Mouse (Mus musculus) CH12.LX (cell line): Measurements from ENCODE around the gene Dolk. TPM values are rescaled to one million over a fixed set of nuclear protein-coding genes. Genes with fewer than 3 reads are reported as not detected.

Experiments
- DNase-seq: peaks from one replicate; pipeline ENCODE4 v3.0.0-alpha.2; 2013; ENCODE audit errors: extremely low read depth
- H3K27ac ChIP-seq: 2 replicates; pipeline ENCODE4 v1.5.1; 2012; ENCODE audit warnings: low read depth, mild to moderate bottlenecking, control low read depth, moderate library complexity; ENCODE audit not compliant: insufficient read depth
- H3K27me3 ChIP-seq: replicated peaks from 2 replicates; pipeline ENCODE3; 2012; ENCODE audit warnings: inconsistent platforms
- H3K36me3 ChIP-seq, 2 experiments: replicated peaks in 1 of 2; 2 replicates each; pipeline versions ENCODE3 to v1.6.1; 2012; ENCODE audit warnings: inconsistent platforms in 1 of 2, low read length in 1 of 2, mild to moderate bottlenecking in 1 of 2, mixed read lengths in 1 of 2, moderate library complexity in 1 of 2; ENCODE audit not compliant: control insufficient read depth in 1 of 2, insufficient read depth in 1 of 2
- H3K4me1 ChIP-seq, 2 experiments: 2 replicates each; pipeline ENCODE4 v1.6.1; 2012; ENCODE audit warnings: inconsistent platforms in 1 of 2, moderate library complexity in 1 of 2; ENCODE audit not compliant: insufficient read depth in 2 of 2, control insufficient read depth in 1 of 2
- H3K4me2 ChIP-seq: 2 replicates; pipeline ENCODE4 v1.6.1; 2012; ENCODE audit warnings: low read depth, mild to moderate bottlenecking, control low read depth; ENCODE audit not compliant: poor library complexity, insufficient read depth, severe bottlenecking
- H3K4me3 ChIP-seq, 3 experiments: fragments of 150-350 bp in 1 of 3; sonication (generic) in 1 of 3; replicated peaks in 1 of 3; 2 replicates each; pipeline versions ENCODE3 to v1.5.1; 2011 to 2012; ENCODE audit warnings: low read depth in 2 of 3, low read length in 2 of 3, mild to moderate bottlenecking in 2 of 3, moderate library complexity in 2 of 3, control low read depth in 1 of 3, improper control_type of control experiment in 1 of 3, inconsistent platforms in 1 of 3, mixed read lengths in 1 of 3; ENCODE audit not compliant: poor library complexity in 1 of 3
- H3K79me2 ChIP-seq: replicated peaks from 2 replicates; pipeline ENCODE4 v1.6.1; 2012; ENCODE audit warnings: mild to moderate bottlenecking, moderate library complexity; ENCODE audit not compliant: control insufficient read depth, poor library complexity, insufficient read depth, severe bottlenecking; ENCODE audit errors: extremely low read depth
- H3K9ac ChIP-seq: 2 replicates; pipeline ENCODE4 v1.6.1; 2012; ENCODE audit warnings: low read depth, mild to moderate bottlenecking, control low read depth, moderate library complexity; ENCODE audit not compliant: insufficient read depth
- H3K9me3 ChIP-seq: replicated peaks from 2 replicates; pipeline ENCODE3; 2012; ENCODE audit warnings: low read length, inconsistent platforms, mixed read lengths
- BHLHE40 ChIP-seq: IDR thresholded peaks from 2 replicates; pipeline ENCODE4 v1.6.1; 2011; ENCODE audit warnings: mild to moderate bottlenecking, low read depth, low read length, improper control_type of control experiment
- CHD1 ChIP-seq: IDR thresholded peaks from 2 replicates; pipeline ENCODE4 v1.6.1; 2012; ENCODE audit warnings: low read depth, low read length, improper control_type of control experiment, inconsistent platforms
- CHD2 ChIP-seq: IDR thresholded peaks from 2 replicates; pipeline ENCODE4 v1.6.1; 2011; ENCODE audit warnings: low read length, improper control_type of control experiment
- CTCF ChIP-seq, 2 experiments: IDR thresholded peaks in 1 of 2; conservative IDR thresholded peaks in 1 of 2; 2 replicates each; pipeline ENCODE4 v1.5.1; 2011 to 2012; ENCODE audit warnings: low read depth in 2 of 2, low read length in 2 of 2, improper control_type of control experiment in 1 of 2, inconsistent platforms in 1 of 2, mild to moderate bottlenecking in 1 of 2, moderate library complexity in 1 of 2
- EP300 ChIP-seq: IDR thresholded peaks from 2 replicates; pipeline ENCODE4 v1.6.1; 2011; ENCODE audit warnings: low read length, improper control_type of control experiment
- HCFC1 ChIP-seq: IDR thresholded peaks from 2 replicates; pipeline ENCODE4 v1.6.1; 2012; ENCODE audit warnings: low read depth, mild to moderate bottlenecking, inconsistent platforms, low read length, improper control_type of control experiment
- JUN ChIP-seq: IDR thresholded peaks from 2 replicates; pipeline ENCODE4 v1.6.1; 2011; ENCODE audit warnings: low read depth, mild to moderate bottlenecking, low read length, improper control_type of control experiment, moderate library complexity; ENCODE audit not compliant: insufficient read depth
- JUND ChIP-seq: conservative IDR thresholded peaks from 2 replicates; pipeline ENCODE4 v1.6.1; 2011; ENCODE audit warnings: low read depth, low read length, improper control_type of control experiment
- KAT2A ChIP-seq: IDR thresholded peaks from 2 replicates; pipeline ENCODE4 v1.6.1; 2012; ENCODE audit warnings: low read length, improper control_type of control experiment, inconsistent platforms; ENCODE audit not compliant: insufficient replicate concordance
- MAZ ChIP-seq: IDR thresholded peaks from 2 replicates; pipeline ENCODE4 v1.6.1; 2012; ENCODE audit warnings: low read depth, mild to moderate bottlenecking, inconsistent platforms, low read length, improper control_type of control experiment, moderate library complexity
- MXI1 ChIP-seq: IDR thresholded peaks from 2 replicates; pipeline ENCODE4 v1.6.1; 2011; ENCODE audit warnings: mild to moderate bottlenecking, low read depth, low read length, improper control_type of control experiment
- MYC ChIP-seq: IDR thresholded peaks from 2 replicates; pipeline ENCODE4 v1.6.1; 2011; ENCODE audit warnings: low read depth, mild to moderate bottlenecking, improper control_type of control experiment, low read length
- NELFE ChIP-seq: IDR thresholded peaks from 2 replicates; pipeline ENCODE4 v1.6.1; 2011; ENCODE audit warnings: low read depth, low read length, improper control_type of control experiment
- NRF1 ChIP-seq: IDR thresholded peaks from 2 replicates; pipeline ENCODE4 v1.6.1; 2014; ENCODE audit warnings: low read depth, mild to moderate bottlenecking, inconsistent platforms, low read length, improper control_type of control experiment, moderate library complexity
- POLR2A ChIP-seq: IDR thresholded peaks from 2 replicates; pipeline ENCODE4 v1.6.1; 2011; ENCODE audit warnings: low read depth, mild to moderate bottlenecking, improper control_type of control experiment, low read length
- TCF12 ChIP-seq: IDR thresholded peaks from 2 replicates; pipeline ENCODE4 v1.6.1; 2014; ENCODE audit warnings: low read depth, mild to moderate bottlenecking, inconsistent platforms, low read length, improper control_type of control experiment
- UBTF ChIP-seq: IDR thresholded peaks from 2 replicates; pipeline ENCODE4 v1.6.1; 2012; ENCODE audit warnings: low read depth, mild to moderate bottlenecking, inconsistent platforms, low read length, improper control_type of control experiment, moderate library complexity
- ZMIZ1 ChIP-seq: IDR thresholded peaks from 2 replicates; pipeline ENCODE4 v1.6.1; 2012; ENCODE audit warnings: low read depth, mild to moderate bottlenecking, inconsistent platforms, low read length, improper control_type of control experiment
- dilution Hi-C: fragments of 300-500 bp; cut with MboI; formaldehyde crosslinking; loops from 2 replicates; pipeline ENCODE4 v1.14.3; 2020; ENCODE audit warnings: low sequenced_read_pairs; ENCODE audit not compliant: extremely low pct_unique_long_range_greater_than_20kb, extremely low pct_ligation_motif_present
- in situ Hi-C: fragments of 300-500 bp; cut with MboI; formaldehyde crosslinking; loops from 3 replicates; pipeline ENCODE4 v1.14.3; 2019; ENCODE audit warnings: low sequenced_read_pairs, low pct_ligation_motif_present, low pct_unique_long_range_greater_than_20kb, mixed read lengths
- polyA plus RNA-seq: library from polyadenylated mRNA; unstranded; fragments of >175 nt; gene quantifications from 2 replicates; pipeline ENCODE4 v1.2.1, GENCODE M21; 2012; ENCODE audit warnings: low read depth; ENCODE audit not compliant: insufficient read length
- total RNA-seq, 2 experiments: library from RNA; depleted of rRNA; stranded (reverse); fragments of 300-350 nt in 1 of 2; fragments of >200 nt in 1 of 2; gene quantifications; 2 replicates each; pipeline ENCODE4 v1.2.3; 2012 to 2014

Dolk gene
- total and polyA plus RNA-seq, 3 experiments, result 11.6 to 17.4 (median 11.8) TPM

GRCm38 (mm10) chr2:30250166-30251128 is 35.7 kb downstream of the Dolk start:
- H3K4me3 ChIP-seq, result no peak overlapping the region
- in situ Hi-C loops (no loop called here), dilution Hi-C loops (no loop called here)
- H3K4me1 ChIP-seq, result peaks cover 22 to 47% of the 10 kb centered on the region in 2 experiments
- H3K79me2 ChIP-seq, result no peaks in the 10 kb centered on the region
- DNase-seq, result no peak
- H3K4me2 ChIP-seq, result no peak overlapping the region
- TF ChIP-seq CTCF (conservative IDR thresholded peaks at IDR 0.05 in 1 of 2, IDR thresholded peaks at IDR 0.05 in 1 of 2; ENCODE audit: low read depth in 2 of 2, low read length in 2 of 2) (no peak), CHD2 (no peak), MAZ (no peak), NELFE (no peak), BHLHE40 (no peak), MXI1 (no peak), EP300 (no peak), HCFC1 (no peak), POLR2A (no peak), NRF1 (no peak), TCF12 (no peak), JUND (no peak), UBTF (no peak), KAT2A (no peak)
- H3K9ac ChIP-seq, result no peak overlapping the region
- no peak overlapping the region for H3K27ac ChIP-seq
- no peaks in the 10 kb centered on the region for H3K27me3 ChIP-seq
- H3K36me3 ChIP-seq, result peaks cover 7 to 52% of the 10 kb centered on the region in 2 experiments
- no peaks in the 10 kb centered on the region for H3K9me3 ChIP-seq

GRCm38 (mm10) chr2:30249182-30249581 is 37.0 kb downstream of the Dolk start:
- Histone ChIP-seq H3K4me1 (peaks cover 22 to 51% of the 10 kb centered on the region in 2 experiments), H3K27ac (no peak overlapping the region), H3K36me3 (peaks cover 5 to 53% of the 10 kb centered on the region in 2 experiments), H3K4me2 (no peak overlapping the region), H3K9me3 (no peaks in the 10 kb centered on the region), H3K79me2 (no peaks in the 10 kb centered on the region), H3K4me3 (no peak overlapping the region), H3K9ac (no peak overlapping the region), H3K27me3 (no peaks in the 10 kb centered on the region)
- dilution Hi-C loops, result no loop called here
- DNase-seq, result no peak
- in situ Hi-C loops, result loop anchor here (10.0 kb wide), 1 partner anchor 64 kb away; no protein-coding TSS in a partner anchor
- TF ChIP-seq MYC (no peak), ZMIZ1 (no peak), JUN (no peak), CHD1 (no peak)
